Mouse (Mus musculus) neutrophil, adult 5-6 weeks (primary cell): Measurements from ENCODE around the gene Plekhg6. TPM values are rescaled to one million over a fixed set of nuclear protein-coding genes. Genes with fewer than 3 reads are reported as not detected.

Experiments used
- ATAC-seq: fragments of 151-379, 151-347 bp; 2 replicates; pipeline ENCODE4 v1.8.0; 2017; ENCODE audit warnings: mild to moderate bottlenecking, moderate TSS enrichment; ENCODE audit not compliant: insufficient number of reproducible peaks, poor library complexity, low FRiP score, severe bottlenecking; ENCODE audit errors: extremely low read depth
- total RNA-seq: library from RNA; stranded (forward); fragments of 200-1000 nt; gene quantifications from 2 replicates; pipeline ENCODE4 v1.2.3, GENCODE M21; 2017

Gene Plekhg6
- total RNA-seq, 1 experiment from 2014 or later, result 0.35 TPM

DNA sequence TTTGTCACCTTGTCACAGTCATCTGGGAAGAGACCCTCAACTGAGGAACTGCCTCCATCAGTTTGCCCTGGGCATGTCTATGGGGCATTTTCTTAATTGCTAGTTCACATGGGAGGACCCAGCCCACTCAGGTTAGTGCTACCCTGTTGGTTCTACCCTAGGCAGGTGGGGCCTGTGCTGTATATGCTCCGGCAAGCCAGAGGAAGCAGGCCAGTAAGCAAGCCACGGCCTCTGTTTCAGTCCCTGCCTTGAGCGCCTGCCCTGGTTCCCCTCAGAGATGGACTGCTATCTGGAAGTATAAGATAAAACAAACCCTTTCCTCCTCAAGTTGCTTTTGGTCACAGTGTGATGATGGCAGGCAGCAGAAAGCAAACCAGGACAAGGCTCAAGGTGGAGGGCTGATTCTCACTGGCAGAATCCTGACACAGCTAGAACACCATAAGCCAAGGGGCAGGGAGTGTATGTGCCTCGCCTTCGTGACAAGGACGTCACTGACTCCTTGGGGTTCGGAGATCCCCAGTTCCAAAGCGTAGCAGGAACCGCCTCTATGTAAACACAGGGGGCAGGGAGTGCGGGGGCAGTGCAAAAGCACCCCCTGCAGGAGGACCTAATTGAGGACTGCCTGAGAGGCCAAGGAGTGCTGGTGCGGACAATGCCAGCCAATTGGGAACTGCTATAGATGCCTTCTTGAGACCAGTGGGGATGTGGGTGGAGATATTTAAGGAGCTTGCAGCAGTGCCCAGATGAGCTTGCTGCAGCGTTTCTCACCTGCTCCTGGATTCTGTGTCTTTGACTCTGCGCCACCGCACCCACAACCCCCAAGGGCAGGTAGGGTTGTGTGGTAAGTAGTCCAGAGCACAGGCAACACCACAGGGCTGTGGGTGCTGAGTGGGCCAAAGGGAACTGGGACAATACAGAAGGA is 25.1 kb upstream of the Plekhg6 start:
- ATAC-seq, result no peak

DNA sequence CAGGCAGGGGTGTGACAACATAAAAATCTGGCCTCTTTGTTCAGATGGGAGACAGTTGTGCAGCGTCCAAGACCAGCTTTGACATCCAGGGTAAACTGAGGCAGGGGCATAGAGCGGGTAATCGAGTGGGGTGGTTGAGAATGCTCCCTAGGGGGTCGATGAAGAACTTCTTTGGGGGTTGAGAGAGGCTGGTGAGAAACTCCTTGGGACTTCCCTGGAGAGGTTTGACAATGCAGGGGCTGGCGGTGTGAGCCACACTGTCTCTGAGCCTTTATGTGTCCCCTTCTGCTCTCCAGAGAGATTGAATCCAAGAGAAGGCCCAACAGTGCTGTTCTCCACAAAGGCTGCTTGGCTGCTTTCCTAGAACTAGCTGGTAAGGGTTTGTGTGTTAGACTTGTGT is 9.3 kb upstream of the Plekhg6 start:
- no peak for ATAC-seq

DNA sequence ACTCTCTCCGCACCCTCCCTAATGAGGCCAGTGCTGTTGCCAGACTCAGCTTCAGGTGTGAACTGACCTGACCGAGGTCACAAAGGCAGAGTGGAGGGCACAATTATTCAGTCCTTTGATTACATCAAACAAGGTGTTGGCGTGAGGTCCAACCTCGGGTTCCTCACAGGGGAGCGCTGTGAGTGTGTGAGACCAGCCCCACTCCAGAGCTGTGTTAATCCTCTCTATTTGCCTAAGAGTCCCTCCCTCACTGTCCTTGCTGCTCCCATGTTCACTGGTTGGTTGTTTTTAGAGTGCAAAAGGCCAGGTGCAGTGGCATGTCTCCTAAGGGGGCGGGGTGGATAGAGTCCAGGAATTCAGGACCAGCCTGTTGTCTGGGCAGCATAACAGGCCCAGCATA is 5.5 kb upstream of the Plekhg6 start:
- ATAC-seq, result no peak

DNA sequence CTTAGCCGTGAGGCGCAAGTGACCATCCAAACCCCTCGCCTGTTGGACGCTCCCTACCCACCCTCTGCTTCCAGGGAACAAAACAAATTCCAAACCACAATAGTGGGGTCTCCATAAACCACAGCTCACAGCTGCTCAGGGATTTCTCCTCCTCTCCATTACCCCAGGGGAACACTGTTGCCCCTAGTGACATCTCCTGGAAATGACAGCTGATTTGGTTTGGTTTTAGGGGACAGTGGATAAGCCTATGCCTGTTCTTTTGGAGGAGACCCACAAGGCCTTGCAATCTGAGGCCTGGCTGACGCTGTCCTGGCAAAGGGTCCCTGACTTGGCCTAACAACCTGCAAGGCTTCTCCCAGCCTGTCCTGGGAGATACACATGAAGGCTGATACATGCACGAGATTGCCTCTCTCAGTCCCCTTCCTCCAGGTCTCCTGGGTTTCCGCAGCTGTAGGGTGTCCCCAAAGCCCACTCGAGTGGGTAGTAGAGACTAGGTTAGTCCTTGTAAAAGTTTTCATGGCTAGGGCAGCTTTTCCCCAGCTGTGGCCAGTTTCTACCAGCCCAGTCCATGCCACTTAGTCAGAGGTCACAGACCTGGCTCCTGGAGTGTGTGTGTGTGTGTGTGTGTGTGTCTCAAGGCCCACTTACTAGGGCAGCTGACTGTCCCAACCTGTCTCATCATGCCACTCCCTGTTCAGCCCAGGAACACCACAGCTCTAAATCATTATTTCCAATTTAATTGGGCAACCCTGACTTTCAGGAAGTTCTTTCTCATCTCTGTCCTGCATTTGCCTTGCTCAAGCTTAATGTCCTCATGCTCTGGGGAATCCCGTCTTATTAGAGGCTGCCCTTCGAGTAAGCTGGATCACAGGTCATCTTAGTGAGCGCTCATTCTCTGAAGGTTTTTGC is 4.7 kb upstream of the Plekhg6 start:
- ATAC-seq, result no peak

DNA sequence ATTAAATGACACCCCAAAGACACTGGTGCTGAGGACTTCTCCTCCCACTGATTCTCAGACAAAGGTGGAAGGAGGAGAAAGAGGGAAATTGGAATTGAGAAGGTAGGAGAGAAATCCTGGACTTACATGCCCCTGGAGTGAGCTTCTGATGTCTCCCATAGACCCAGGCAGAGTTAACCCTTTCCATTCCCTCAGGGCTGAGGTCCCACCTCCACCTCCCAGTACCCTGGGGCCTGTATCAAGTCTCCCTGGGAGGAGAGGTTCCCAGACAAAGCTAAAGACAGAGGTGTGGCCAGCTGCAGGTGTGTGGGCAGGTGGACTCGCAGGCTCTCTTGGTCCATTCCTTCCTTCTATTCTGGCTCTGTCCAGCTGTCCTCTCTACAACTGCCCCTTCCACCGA is 1.4 kb upstream of the Plekhg6 start:
- no peak for ATAC-seq

DNA sequence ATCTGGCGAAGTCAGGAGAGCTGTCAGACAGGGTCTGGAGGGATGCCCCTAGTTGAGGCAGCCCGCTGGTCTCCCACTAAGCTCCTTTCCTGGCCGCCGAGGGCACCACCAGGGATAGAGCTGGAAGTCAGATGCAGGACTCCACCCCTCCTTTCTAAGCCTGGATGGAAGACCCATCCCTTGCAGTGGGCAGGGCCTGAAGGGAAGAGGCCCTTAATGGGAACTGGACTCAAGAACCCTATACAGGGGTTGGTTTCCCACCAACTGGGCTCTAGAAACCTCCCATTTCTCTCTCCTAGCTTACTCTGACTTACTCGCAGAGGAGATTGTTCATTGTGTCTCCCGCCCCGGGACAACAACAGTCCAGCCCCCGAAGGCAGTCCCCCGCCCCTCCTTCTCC is 812 bp downstream of the Plekhg6 start:
- ATAC-seq, result no peak

DNA sequence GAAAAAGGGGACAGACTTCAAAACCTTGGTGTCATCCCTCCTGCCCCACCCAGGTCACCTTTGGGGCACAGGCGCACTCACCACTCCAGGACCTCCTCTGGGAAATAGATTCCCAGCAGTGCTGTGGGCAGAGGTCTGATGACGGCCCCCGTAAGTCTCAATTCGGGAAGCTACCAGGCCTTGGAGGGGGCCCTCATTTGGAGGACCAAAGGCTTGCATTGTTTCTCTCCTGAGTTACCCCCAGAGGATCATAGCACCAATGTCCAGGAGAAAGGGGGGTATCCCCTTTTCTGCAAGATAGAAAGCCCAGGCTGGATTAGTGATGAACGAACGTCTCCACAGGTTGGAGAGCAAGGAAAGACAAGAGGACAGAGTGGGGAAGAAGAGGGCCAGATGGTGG is 2.0 kb downstream of the Plekhg6 start:
- ATAC-seq, result no peak

DNA sequence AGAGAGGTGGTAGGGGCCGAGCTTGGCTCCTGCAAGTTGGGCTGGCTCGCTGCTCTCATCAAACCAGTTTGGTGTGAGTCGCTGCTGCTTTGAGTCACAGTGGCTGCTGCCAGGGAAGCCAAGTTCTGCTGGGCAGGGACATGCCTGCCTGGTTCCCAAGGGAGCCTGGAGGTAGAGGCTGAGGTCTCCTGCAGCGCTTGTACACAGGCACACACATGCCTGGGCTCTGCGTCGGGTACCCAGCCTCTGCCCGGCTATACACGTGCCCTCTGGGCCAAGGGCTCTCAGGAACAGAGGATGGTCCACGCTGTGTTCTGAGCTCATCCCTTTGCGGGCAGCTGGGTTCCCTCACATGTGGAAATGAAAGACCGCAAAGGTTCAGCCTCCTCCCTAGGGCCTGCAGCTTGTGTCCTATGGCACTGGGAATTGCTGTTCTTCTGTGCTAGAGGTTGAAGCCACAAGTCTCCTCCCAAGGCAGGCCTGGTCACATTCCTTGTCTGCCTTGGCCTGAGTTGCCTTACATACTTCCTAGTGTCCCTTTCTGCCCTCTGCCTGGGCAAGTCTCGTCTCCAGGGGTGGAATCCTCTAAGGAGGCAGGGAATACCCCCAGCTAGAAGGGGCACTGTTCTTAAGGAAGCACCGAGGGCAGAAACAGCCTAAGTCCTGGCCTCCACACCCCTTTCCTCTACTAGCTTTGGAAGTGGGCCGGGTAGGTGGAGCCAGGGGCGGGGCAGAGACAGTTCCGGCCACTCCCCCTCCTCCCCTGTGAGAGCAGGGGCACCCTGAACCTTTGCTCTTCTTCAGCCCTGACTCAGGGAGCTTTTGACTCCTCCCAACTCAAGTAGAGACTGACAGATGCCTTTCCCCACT is 2.8 kb downstream of the Plekhg6 start:
- ATAC-seq, result no peak

DNA sequence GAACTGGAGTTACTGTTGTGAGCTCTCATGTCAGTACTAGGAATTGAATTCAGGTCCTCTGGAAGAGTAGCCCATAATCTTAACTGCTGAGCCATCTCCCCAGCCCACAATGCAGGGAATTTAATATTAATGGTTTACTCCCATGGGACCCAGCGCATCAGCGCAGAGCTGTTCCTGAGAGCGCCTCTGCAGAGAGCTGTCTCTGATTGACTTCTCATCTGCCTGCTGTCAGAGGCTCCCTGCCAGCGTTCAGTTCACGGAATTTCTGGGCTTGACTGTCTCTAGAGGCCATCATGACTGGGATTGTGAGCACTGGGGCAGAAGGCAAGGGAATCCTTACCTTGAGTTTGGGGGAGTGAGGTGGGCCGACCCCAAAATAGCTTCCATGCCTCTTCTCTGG is 3.6 kb downstream of the Plekhg6 start:
- ATAC-seq, result no peak

DNA sequence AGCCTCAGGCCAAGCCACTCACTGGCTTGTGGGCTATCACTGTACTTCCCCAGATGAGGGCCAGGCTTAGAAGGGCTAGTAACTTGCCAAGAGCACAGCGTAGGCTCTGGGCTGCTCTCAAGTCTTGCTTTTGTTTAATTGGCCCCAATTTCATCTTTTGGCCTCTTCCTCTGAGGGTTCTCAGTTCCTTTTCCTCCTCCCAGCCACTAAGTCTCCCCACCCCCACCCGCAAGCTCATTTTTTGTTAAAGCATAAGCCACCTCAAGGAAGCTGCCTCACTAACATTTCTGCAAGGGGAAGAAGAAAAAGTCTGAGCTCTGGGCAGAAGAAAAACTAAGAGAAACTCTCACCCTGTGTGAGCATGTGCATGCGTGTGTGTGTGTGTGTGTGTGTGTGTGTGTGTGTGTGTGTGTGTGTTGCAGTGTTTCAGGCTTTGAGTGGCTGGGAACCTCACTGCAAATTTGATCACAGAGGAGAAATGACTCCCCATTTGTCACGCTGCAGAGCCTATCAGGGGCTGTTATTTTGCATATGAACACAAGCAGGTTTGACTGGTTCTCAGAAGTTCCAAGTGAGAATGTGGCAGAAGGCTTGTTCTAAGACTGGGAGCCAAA is 12.7 kb downstream of the Plekhg6 start:
- ATAC-seq, result peak; percentile 20; the same call in 1 of the 2 replicates

DNA sequence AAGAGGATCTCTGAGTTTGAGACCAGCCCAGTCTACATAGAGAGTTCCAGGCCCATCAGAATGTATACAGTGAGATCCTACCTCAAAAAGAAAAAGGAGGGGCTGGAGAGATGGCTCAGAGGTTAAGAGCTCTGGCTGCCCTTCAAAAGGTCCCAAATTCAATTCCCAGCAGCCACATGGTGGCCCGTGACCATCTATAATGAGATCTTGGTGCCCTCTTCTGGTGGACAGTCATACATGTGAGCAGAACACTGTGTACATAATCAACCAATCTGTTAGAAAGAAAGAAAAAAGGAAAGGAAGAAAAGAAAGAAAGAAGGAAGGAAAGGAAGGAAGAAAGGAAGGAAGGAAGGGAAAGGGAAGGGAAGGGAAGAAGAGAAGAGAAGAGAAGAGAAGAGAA is 14.5 kb downstream of the Plekhg6 start:
- no peak for ATAC-seq

DNA sequence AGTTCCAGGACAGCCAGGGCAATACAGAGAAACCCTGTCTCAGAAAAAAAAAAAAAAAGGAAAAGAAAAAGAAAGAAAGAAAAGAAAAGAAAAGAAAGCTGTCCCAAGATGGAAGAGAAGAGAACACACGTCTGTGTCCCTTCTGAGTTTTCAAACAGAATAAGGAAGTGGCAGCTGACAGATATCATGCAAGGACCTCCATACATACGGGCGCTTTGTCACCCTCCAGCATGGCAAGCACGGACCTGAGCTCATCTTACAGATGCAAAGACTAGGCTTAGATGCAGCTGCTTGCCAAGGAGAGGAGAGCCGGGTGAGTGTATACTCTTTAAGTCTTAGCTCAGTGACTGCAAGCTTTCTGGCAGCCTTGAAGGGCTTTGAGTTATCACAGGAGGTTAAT is 15.1 kb downstream of the Plekhg6 start:
- ATAC-seq, result no peak

DNA sequence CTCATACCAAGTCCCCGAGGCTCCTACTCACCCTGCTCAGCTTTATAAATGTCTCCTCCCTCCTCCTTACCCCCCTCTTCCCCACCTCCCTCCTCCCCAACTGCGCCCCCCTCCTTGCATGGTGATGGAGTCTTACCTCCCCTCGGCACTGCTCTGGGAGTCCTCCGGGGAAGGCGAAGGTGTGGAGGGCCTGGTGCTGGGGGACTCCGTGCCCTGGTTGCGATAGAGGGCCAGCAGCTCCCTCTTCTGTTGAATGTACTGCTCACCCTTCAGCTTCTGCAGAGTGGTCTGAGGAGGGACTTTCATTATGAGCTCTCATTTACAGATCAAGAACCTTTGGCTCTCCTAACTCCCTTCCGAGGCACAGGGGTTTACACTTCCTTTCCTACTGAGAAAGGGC is 16.1 kb downstream of the Plekhg6 start:
- ATAC-seq, result no peak

DNA sequence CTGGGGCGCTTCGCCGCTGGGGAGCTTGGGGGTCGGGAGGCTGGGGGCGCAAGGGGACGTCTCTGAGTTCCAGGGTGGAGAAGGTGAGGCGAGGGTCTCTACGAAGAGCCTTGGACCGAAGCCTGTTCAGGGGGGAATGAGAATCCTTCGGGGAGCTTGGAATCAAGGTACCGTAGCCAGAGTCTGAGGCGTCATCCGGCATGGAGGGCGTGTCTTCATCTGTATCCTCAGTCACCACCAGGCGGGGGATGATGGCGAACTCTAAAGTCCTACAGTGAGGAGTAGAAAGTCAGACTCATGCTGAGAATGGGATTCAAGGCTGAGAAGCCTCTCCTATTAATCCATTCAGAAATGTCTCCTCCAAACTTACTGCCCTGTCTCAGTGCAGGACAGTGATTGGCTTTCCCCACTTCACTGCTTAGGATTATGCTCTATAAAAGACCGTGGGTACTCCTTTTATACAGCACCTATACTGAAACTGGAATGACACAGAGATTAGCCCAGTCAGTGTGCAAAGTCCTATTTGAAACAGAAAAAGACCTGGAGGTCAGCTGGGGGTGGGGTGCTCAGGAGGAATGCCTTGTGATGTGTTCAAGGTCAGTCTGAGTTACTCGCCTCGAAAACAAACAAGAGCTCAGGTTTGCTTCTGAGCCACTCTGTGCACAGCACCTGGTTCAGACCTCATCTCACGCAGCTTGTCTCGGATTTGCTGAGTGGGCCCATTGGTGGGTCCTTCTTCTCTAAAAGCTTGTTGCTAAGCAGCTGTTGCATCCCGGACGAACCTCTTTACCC is 16.9 kb downstream of the Plekhg6 start:
- no peak for ATAC-seq

DNA sequence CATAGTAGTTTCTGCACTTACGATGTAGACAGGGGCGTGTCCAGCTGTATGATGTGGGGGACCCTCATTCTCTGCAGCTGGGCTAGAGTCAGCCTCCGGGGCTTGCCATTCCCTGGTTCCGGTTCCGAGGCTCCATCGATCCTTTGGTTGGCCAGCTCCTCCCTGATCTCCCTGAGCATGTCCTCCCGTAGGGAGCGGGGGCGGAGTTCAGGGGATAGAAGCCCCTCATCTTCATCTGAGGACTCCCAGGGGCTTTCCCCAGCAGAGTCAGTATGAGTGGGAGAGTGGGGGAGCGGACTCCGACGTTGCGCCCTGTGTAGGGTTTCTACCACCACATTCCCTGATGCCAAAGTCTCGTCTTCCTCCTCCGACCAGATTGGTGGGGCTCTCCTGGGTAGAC is 17.6 kb downstream of the Plekhg6 start:
- ATAC-seq, result no peak

DNA sequence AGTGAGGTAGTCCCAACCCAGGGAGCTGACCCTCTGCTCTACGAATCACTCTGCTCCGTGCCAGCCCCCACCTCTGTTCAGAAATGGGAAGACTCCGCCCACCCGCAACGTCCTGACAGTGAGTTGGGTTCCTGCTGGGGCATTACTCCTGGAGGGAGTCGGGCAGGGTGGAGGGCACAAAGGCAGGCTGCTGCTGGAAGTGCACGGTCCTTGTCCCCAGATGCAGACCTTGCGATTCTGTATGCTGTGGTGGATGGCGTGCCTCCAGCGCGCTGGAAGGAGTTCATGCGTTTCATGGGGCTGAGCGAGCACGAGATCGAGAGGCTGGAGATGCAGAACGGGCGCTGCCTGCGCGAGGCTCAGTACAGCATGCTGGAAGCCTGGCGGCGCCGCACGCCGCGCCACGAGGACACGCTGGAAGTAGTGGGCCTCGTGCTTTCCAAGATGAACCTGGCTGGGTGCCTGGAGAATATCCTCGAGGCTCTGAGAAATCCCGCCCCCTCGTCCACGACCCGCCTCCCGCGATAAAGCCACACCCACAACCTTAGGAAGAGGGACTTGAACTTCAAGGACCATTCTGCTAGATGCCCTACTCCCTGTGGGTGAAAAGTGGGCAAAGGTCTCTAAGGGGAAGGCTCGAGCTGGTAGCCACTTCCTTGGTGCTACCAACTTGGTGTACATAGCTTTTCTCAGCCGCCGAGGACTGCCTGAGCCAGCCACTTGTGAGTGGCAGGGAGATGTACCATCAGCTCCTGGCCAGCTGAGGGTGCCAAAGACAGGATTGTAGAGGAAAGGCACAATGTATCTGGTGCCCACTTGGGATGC is 18.9 kb downstream of the Plekhg6 start:
- no peak for ATAC-seq

DNA sequence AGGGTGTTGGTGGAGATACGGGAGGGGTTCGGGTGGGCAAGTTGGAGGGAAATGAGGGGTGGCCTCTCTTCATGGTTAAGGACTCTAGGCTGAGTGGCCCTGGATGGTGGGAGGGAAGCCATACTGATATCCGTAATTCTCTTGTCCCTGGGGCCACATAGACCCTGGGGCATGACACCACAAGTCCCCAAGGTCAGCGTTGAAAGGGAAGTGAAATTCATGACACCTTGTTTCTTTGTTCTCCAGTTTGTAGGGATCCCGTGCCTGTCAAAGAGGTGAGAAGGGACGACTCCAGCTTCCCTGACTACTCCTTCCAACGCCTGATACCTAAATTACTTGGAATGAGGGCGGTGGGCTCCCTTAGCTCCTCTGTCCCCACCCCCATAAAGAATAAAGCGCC is 19.7 kb downstream of the Plekhg6 start:
- ATAC-seq, result no peak
